Mouse (Mus musculus) forebrain, embryonic 10.5 days (tissue): Measurements from ENCODE around the gene Hoxa7. TPM values are rescaled to one million over a fixed set of nuclear protein-coding genes. Genes with fewer than 3 reads are reported as not detected.

ENCODE experiments used
- DNase-seq: peaks from one replicate; pipeline ENCODE4 v3.0.0-alpha.2; 2017; ENCODE audit warnings: low spot score; ENCODE audit errors: extremely low spot score
- H3K27ac ChIP-seq: fragments of 300-500 bp; sonication (generic); 2 replicates; pipeline ENCODE4 v1.5.1; 2016; ENCODE audit warnings: mild to moderate bottlenecking
- H3K27me3 ChIP-seq: fragments of 300-500 bp; sonication (generic); 2 replicates; pipeline ENCODE4 v1.6.1; 2016; ENCODE audit warnings: mild to moderate bottlenecking; ENCODE audit not compliant: poor library complexity, severe bottlenecking
- H3K36me3 ChIP-seq: fragments of 300-500 bp; sonication (generic); replicated peaks from 2 replicates; pipeline ENCODE4 v1.6.1; 2016; ENCODE audit warnings: mild to moderate bottlenecking, moderate library complexity
- H3K4me1 ChIP-seq: fragments of 300-500 bp; sonication (generic); 2 replicates; pipeline ENCODE4 v1.6.1; 2016
- H3K4me3 ChIP-seq: fragments of 300-500 bp; sonication (generic); 2 replicates; pipeline ENCODE4 v1.5.1; 2016; ENCODE audit warnings: mild to moderate bottlenecking, moderate library complexity
- H3K9me3 ChIP-seq: fragments of 300-500 bp; sonication (generic); 2 replicates; pipeline ENCODE4 v1.6.1; 2016; ENCODE audit warnings: mild to moderate bottlenecking, moderate library complexity
- WGBS: fragments of 180-500 bp; shearing (Covaris S2); methylation state at CpG from one replicate; pipeline ENCODE4 v1.1.7; 2016; 5-methylcytosine and 5-hydroxymethylcytosine counted together
- polyA plus RNA-seq: library from polyadenylated mRNA; unstranded; fragments of >200 nt; fragmentation: Nextera tagmentation; extraction: Ambion mirVana; gene quantifications from 2 replicates; pipeline ENCODE4 v1.2.1, GENCODE M21; 2016

Hoxa7 gene
- polyA plus RNA-seq, 1 experiment from 2014 or later: not detected

GRCm38 (mm10) chr6:52182793-52183192, 38.9 kb downstream of the Hoxa7 start:
- no peaks in the 10 kb centered on the region for H3K4me1 ChIP-seq
- no peaks in the 10 kb centered on the region for H3K9me3 ChIP-seq
- H3K27ac ChIP-seq: no peak overlapping the region
- H3K36me3 ChIP-seq: no peaks in the 10 kb centered on the region
- WGBS: 0% methylated on average over 1 of the region's 1 CpGs
- H3K27me3 ChIP-seq: peaks cover 100% of the 10 kb centered on the region
- no peak for DNase-seq
- H3K4me3 ChIP-seq: no peak overlapping the region

- Histone ChIP-seq H3K4me3 (no peak overlapping the region), H3K4me1 (no peaks in the 10 kb centered on the region), H3K27ac (no peak overlapping the region), H3K27me3 (peaks cover 100% of the 10 kb centered on the region), H3K9me3 (no peaks in the 10 kb centered on the region), H3K36me3 (no peaks in the 10 kb centered on the region)
- DNase-seq: no peak
- WGBS: 16% methylated on average over 2 of the region's 2 CpGs
These were observed 39.6 kb downstream of the Hoxa7 start for GRCm38 (mm10) chr6:52182030-52182429.

GRCm38 (mm10) chr6:52180726-52181125, 40.9 kb downstream of the Hoxa7 start:
- peaks cover 100% of the 10 kb centered on the region for H3K27me3 ChIP-seq
- DNase-seq: no peak
- 6% methylated on average over 3 of the region's 3 CpGs for WGBS
- H3K27ac ChIP-seq: no peak overlapping the region
- H3K36me3 ChIP-seq: no peaks in the 10 kb centered on the region
- no peak overlapping the region for H3K4me3 ChIP-seq
- peaks cover 3% of the 10 kb centered on the region for H3K4me1 ChIP-seq
- H3K9me3 ChIP-seq: no peaks in the 10 kb centered on the region

GRCm38 (mm10) chr6:52180213-52180710, 41.4 kb downstream of the Hoxa7 start:
- Histone ChIP-seq H3K9me3 (no peaks in the 10 kb centered on the region), H3K4me1 (peaks cover 8% of the 10 kb centered on the region), H3K4me3 (no peak overlapping the region), H3K36me3 (no peaks in the 10 kb centered on the region), H3K27ac (no peak overlapping the region), H3K27me3 (peaks cover 100% of the 10 kb centered on the region)
- no peak for DNase-seq
- 1% methylated on average over 11 of the region's 11 CpGs for WGBS

GRCm38 (mm10) chr6:52179690-52180089, 42.0 kb downstream of the Hoxa7 start:
- WGBS: 2% methylated on average over 10 of the region's 10 CpGs
- H3K36me3 ChIP-seq: no peaks in the 10 kb centered on the region
- DNase-seq: no peak
- H3K4me3 ChIP-seq: no peak overlapping the region
- no peaks in the 10 kb centered on the region for H3K9me3 ChIP-seq
- H3K27ac ChIP-seq: no peak overlapping the region
- H3K4me1 ChIP-seq: peaks cover 8% of the 10 kb centered on the region
- peaks cover 100% of the 10 kb centered on the region for H3K27me3 ChIP-seq

- DNase-seq: no peak
- no peak overlapping the region for H3K4me3 ChIP-seq
- H3K27ac ChIP-seq: no peak overlapping the region
- no peaks in the 10 kb centered on the region for H3K36me3 ChIP-seq
- 0% methylated on average over 4 of the region's 4 CpGs for WGBS
- no peaks in the 10 kb centered on the region for H3K9me3 ChIP-seq
- peaks cover 100% of the 10 kb centered on the region for H3K27me3 ChIP-seq
- H3K4me1 ChIP-seq: peaks cover 8% of the 10 kb centered on the region
These were observed 42.6 kb downstream of the Hoxa7 start for GRCm38 (mm10) chr6:52178918-52179665.

- Histone ChIP-seq H3K36me3 (no peaks in the 10 kb centered on the region), H3K4me3 (no peak overlapping the region), H3K9me3 (no peaks in the 10 kb centered on the region), H3K27ac (no peak overlapping the region), H3K4me1 (peaks cover 10% of the 10 kb centered on the region), H3K27me3 (peaks cover 100% of the 10 kb centered on the region)
- DNase-seq: no peak
- under 1% methylated on average over 9 of the region's 9 CpGs for WGBS
These were observed 43.8 kb downstream of the Hoxa7 start for GRCm38 (mm10) chr6:52177806-52178205.

- Histone ChIP-seq H3K27me3 (peaks cover 100% of the 10 kb centered on the region), H3K4me3 (no peak within 1 kb of the TSS), H3K9me3 (no peaks in the 10 kb centered on the region), H3K36me3 (no peaks in the 10 kb centered on the region), H3K27ac (no peak within 1 kb of the TSS), H3K4me1 (peaks cover 16% of the 10 kb centered on the region)
- DNase-seq: peak; percentile 54
- WGBS: under 1% methylated on average over 36 of the region's 36 CpGs
These were observed 44.5 kb downstream of the Hoxa7 start, which contains the start of gene 5730596B20Rik for GRCm38 (mm10) chr6:52177061-52177735. 5730596B20Rik (plus strand) TSS chr6:52177498.

- DNase-seq: no peak
- no peaks in the 10 kb centered on the region for H3K36me3 ChIP-seq
- under 1% methylated on average over 6 of the region's 6 CpGs for WGBS
- H3K27me3 ChIP-seq: peaks cover 100% of the 10 kb centered on the region
- no peak overlapping the region for H3K4me3 ChIP-seq
- no peaks in the 10 kb centered on the region for H3K9me3 ChIP-seq
- H3K27ac ChIP-seq: no peak overlapping the region
- H3K4me1 ChIP-seq: peaks cover 20% of the 10 kb centered on the region
These were observed 45.3 kb downstream of the Hoxa7 start for GRCm38 (mm10) chr6:52176391-52176790.

GRCm38 (mm10) chr6:52175864-52176263, 45.8 kb downstream of the Hoxa7 start:
- Histone ChIP-seq H3K9me3 (no peaks in the 10 kb centered on the region), H3K4me1 (peaks cover 20% of the 10 kb centered on the region), H3K27me3 (peaks cover 100% of the 10 kb centered on the region), H3K4me3 (no peak overlapping the region), H3K36me3 (no peaks in the 10 kb centered on the region), H3K27ac (no peak overlapping the region)
- no peak for DNase-seq
- 0% methylated on average over 16 of the region's 35 CpGs for WGBS

- peaks cover 26% of the 10 kb centered on the region for H3K4me1 ChIP-seq
- DNase-seq: no peak
- peaks cover 100% of the 10 kb centered on the region for H3K27me3 ChIP-seq
- no peak overlapping the region for H3K4me3 ChIP-seq
- no peak overlapping the region for H3K27ac ChIP-seq
- H3K36me3 ChIP-seq: no peaks in the 10 kb centered on the region
- WGBS: under 1% methylated on average over 41 of the region's 41 CpGs
- no peaks in the 10 kb centered on the region for H3K9me3 ChIP-seq
These were observed 46.5 kb downstream of the Hoxa7 start for GRCm38 (mm10) chr6:52174968-52175751.

- Histone ChIP-seq H3K36me3 (no peaks in the 10 kb centered on the region), H3K4me3 (no peak overlapping the region), H3K9me3 (no peaks in the 10 kb centered on the region), H3K27ac (no peak overlapping the region), H3K27me3 (peaks cover 100% of the 10 kb centered on the region), H3K4me1 (peaks cover 30% of the 10 kb centered on the region)
- no peak for DNase-seq
- 3% methylated on average over 4 of the region's 4 CpGs for WGBS
These were observed 48.0 kb downstream of the Hoxa7 start for GRCm38 (mm10) chr6:52173648-52174047.
